Mouse (Mus musculus) layer of hippocampus, adult 9-10 months (tissue): ENCODE data around the gene Txndc11.
"Not testable (repeated sequence)": the region's sequence is repeated elsewhere in the genome, so short reads cannot be mapped to it uniquely, and the experiment has no call there.

Experiments
- DNase-seq: peaks from one replicate; pipeline ENCODE4 v3.0.0; 2022; ENCODE audit warnings: low spot score

Gene Txndc11

DNA sequence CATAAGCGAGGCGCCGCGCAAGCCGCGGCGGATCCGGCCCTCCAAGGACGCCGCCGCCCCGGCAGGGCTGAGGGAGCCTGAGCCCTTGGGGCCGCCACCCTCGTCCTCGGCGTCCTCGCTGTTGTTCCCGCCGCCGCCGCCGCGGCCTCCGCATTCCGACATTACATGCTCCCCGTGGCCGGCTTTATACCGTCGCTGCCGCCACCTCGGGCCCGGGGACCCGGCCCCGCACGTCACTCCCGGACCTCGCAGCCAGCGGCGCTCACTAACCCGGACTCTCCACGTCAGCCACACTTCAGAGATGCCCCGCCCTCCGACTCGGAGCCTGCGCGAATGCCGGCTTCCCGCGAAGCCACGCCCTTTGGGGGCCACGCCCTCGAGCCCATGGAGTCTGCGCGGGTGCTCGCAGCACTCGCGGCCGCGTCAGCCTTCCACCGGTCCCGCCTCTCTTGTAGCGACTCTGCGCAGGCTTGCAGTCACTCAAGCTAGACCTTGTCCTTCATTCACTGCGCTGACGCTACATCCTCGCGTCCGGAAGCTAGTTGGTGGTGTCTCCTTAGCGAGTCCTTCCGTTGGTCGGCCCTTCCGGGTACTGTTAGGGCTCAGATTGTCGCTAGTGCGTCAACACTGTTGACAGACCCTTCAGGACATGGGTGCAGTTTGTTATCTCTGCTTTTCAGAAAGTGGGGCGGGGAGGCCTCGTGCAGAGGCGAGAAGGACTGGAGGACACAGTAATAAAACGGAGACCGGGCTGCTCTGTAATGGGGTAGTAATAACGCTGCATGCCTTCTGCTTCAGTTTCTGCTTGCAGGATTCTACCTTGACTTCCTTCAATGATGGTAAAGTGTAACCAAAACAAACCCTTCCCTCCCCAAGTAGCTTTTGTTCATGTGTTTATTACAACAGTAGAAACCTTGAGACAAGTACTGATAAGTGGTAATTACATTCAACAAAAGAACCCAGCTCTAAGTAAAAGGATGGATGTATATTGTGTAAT is at the start of gene Txndc11:
TSS of gene Txndc11 (minus strand) at position 303 of the 997 bp plus-strand sequence.
- DNase-seq, result peak; percentile 98

GRCm38 (mm10) chr16:11177404-11177803 is 43.0 kb upstream of the Txndc11 start:
- DNase-seq, result no peak

DNA sequence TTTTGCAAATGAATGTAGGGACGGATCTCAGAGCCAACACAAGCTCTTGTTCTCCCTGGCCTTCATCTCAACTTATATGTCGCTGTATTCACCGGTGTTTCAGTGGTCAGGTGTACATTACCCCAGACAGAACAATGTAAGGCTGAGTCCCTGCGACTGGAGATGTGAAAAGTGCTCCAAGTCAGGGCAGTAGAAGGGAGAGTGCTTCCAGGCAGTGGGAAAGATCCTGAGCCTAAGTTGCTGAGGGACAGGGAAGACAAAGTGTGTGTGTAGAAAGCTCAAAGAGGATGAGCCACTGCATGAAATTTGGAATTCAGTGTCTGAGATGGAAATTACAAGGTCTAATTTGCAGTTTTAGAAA is 42.4 kb upstream of the Txndc11 start:
- DNase-seq, result no peak

GRCm38 (mm10) chr16:11176208-11176883 is 41.9 kb upstream of the Txndc11 start, which contains the start of gene Zc3h7a:
TSS of gene Zc3h7a (minus strand) at chr16:11176393.
- peak; percentile 72 for DNase-seq

DNA sequence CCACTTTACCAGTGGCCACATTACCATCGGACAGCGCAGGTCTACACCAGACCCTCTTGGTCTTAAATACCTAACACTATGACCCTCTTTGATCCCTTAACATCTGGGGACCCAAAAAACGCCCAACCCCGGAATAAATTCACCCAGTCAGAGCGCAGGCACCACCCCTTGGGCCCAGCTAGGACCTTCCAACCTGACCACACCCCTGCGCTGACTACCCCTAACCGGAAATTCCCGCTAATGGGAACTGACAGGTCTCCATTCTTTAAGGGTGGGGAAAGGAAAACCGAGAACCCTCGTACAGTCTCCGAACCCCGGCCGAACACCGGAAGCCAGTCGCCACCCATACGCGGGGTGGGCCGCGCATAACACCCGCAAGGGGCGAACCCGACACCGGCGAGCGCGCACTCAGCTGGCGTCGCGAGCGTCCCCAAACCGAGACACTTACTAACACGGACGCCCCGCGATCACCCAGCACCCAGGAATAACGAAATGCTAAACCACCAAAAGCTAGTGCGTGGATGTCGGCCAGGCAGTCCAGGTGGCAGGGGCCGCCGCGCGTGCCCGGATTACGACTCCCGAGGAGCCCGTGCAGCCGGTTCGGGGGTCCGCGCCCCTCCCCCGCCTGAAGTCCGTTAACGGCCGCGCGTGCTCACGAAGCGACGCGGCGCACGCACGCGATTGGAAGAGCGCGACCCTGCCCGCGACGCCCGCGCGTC is 41.2 kb upstream of the Txndc11 start:
- no peak for DNase-seq

DNA sequence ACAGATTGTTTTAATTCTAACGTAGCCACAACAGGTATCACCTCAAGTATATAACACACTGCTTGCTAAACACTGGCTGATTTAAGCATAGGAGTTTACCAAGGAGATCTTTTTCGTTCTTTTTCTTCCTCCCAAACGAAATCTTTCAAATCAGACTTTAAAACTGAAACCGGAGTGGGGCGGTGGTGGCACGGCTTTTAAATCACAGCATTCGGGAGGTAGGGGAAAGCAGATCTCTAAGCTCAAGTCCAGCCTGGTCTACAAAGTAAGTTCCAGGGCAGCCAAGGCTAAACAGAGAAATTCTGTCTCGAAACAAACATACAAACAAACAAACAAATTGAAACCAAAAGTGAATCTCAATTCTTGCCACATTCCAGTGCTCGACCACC is 40.6 kb upstream of the Txndc11 start:
- no peak for DNase-seq

GRCm38 (mm10) chr16:11174671-11175081 is 40.2 kb upstream of the Txndc11 start:
- peak; percentile 60 for DNase-seq

- no peak for DNase-seq
These were observed 37.2 kb upstream of the Txndc11 start for GRCm38 (mm10) chr16:11171679-11172078.

GRCm38 (mm10) chr16:11166431-11166830 is 32.0 kb upstream of the Txndc11 start:
- no peak for DNase-seq

DNA sequence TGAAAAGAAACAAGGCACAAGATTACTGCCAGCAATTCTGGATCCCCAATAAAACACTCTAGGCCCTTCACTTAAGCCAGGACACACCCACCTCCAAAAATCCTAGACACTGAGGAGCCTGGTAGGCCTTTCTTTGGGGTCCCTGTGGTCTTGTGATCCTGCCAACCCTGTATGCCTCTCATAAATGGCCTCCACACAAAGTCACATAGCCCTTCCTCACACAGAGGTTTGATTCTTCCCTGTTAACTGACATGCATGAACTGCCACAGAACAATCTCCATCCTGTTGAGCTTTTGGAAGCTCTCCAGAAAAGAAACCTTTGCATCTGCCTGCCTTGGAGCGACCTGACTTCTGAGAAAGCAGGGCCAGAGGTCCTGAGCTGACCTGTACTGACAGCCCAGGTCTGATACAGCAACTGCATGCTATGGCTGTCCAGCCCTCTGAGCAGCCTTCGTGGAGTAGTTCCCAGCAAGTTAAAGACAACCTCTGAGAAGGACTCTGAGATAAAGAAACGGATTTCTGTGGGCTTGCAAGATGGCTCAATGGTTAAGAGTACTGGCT is 30.3 kb upstream of the Txndc11 start:
- DNase-seq, result no peak

GRCm38 (mm10) chr16:11157721-11158120 is 23.3 kb upstream of the Txndc11 start:
- DNase-seq, result not testable (repeated sequence)

DNA sequence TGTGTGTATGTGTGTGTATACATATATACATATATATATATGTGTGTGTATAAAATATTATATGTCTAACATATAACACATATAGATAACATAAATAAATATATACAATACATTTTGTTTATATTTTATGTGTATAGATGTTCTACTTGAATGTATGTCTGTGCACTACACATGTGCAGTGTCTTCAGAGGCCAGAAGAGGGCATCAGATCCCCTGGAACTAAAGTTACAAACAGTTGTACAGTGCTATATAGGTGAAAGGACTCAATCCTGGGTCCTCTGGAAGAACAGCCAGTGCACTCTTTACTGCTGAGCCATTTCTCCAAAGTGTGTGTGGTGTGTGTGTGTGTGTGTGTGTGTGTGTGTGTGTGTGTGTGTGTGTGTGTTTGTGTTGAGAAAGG is 20.1 kb upstream of the Txndc11 start:
- DNase-seq, result no peak

- peak; percentile 100 for DNase-seq
These were observed 9.4 kb upstream of the Txndc11 start for GRCm38 (mm10) chr16:11143706-11144483.

DNA sequence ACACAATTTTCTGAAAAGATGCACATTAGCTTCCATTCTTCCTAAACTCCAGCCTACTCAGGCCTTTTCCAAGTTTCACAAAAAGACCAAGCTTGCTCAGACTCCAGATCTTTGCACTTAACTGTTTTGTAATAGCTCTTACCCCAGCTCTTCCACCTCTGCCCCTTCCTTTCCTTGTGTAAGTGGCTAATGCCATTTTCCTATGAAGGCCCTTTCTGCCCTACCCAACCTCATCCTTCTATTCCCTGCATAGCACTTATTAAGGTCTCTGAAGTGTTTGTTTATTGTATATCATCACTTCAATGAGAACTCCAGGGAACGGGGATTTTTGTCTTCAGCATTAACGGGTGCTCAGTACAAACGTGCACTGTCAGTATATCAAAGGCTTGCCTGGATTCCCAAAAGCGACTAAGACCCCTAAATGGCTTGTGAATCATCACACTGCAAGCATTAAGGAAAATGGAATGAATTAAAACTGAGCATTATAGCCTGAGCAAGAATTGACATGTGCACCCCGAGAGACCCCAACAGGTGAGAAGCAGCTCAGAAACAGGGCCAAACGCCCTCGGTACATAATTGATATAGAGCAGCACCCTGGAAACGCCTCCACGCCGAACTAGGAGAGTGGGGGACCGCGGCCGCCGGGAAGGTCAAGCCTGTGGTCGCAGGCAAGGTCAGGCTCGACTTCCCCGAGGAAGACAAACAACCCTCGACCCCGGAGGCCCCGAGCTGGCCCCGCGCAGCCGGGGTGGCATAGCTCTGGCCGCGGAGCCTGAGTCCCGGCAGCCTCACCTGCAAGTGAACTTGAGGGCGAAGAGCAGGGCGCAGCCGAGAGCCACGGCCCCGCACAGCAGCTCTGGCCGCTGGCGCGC is 738 bp downstream of the Txndc11 start:
- DNase-seq, result peak; percentile 20

- DNase-seq, result no peak
These were observed 1.6 kb downstream of the Txndc11 start for GRCm38 (mm10) chr16:11132839-11133238.

GRCm38 (mm10) chr16:11128301-11128700 is 6.1 kb downstream of the Txndc11 start:
- no peak for DNase-seq

- DNase-seq, result no peak
These were observed 9.1 kb downstream of the Txndc11 start for GRCm38 (mm10) chr16:11125371-11125770.

- DNase-seq, result no peak
These were observed 10.3 kb downstream of the Txndc11 start for GRCm38 (mm10) chr16:11124110-11124509.

DNA sequence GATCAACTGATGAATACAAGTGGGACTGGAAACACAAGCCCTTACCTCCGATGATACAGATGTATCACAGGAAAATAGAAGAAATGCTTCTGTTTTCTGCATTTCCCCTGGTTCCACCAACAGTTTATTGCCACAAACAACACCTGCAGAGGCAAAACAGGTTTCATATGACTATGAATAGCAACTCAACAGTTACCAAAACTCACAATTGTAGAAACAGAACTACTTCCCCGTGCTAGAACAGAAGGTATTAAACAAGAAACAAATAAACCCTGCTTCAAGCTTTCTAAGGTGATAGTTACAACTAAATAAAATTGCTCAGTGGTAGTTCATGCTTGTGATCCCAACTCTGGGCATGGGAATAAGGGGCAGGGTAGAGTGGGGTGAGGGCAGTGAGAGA is 11.8 kb downstream of the Txndc11 start:
- no peak for DNase-seq

DNA sequence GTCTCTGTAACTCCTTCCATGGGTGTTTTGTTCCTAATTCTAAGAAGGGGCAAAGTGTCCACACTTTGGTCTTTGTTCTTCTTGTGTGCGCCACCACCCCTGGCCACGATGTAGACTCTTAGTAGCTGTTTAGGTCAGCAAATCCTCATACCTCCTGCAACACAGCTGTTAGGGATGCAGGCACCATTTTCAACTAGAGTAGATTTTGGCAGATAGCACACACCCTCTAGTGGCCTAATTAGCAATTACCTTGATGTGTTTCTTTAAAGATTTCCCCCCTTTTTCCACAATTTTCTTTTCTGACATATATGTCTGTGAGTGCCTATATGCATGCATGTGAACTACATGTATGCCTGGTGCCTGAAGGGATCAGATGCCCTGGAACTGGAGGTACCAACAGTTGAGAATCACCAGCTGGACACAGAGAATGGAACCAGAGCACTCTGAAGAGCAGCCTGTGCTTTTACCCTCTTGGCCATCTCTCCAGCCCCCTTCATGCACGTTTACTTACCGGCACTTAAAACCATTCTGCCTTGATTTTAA is 25.2 kb downstream of the Txndc11 start:
- no peak for DNase-seq
